Mouse (Mus musculus): Measurements from ENCODE around the gene Rnase2b.

DNA sequence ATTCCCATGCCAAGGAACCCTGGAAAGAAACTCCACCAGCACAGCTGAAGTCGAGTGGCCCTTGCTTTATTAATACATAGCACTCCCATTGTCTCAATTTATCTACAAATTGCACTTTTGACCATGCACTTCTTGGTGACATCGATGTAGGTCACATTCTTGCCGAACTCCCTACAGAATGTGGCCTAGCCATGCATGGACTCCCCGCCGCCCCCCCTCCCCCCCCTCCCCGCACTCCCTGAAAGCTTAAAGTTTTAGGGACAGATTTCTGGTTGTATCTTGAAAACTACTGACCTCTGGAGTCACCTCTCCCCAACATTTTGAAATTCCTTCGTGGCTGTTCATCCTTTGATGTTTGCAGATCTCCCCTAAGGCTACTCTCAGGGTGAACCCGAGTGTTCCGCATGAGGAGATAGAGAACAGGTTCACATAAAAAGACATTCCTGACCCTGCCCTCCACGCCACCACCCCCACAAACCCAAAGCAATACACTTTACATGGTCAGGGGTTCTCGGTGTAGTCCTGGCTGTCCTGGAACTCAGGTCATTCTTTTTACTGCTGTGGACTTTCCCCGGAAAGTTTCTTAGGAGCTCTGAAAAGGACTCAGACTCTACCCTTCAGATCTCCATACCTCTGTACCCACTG lies 48.0 kb upstream of the Rnase2b start, which contains the start of gene Eddm3b:
- TF ChIP-seq CTCF (IDR thresholded peaks at IDR 0.05; ENCODE audit: control insufficient read depth, insufficient read depth, insufficient read length) (no peak), USF1 (IDR thresholded peaks at IDR 0.05; ENCODE audit: low read depth) (no peak), FOSL1 (IDR thresholded peaks at IDR 0.05; ENCODE audit: insufficient read depth, low read length, poor library complexity, severe bottlenecking) (no peak), MAX (IDR thresholded peaks at IDR 0.05) (no peak), MYOG (IDR thresholded peaks at IDR 0.05; ENCODE audit: control insufficient read depth, extremely low read depth, insufficient read length) (no peak), CEBPB (IDR thresholded peaks at IDR 0.05; ENCODE audit: low read depth) (no peak), MYOD1 (IDR thresholded peaks at IDR 0.05; ENCODE audit: control insufficient read depth, insufficient read length, low read depth) (no peak)
